ENCODE assay signal across 24 mouse cellular contexts in the genomic region with DNA sequence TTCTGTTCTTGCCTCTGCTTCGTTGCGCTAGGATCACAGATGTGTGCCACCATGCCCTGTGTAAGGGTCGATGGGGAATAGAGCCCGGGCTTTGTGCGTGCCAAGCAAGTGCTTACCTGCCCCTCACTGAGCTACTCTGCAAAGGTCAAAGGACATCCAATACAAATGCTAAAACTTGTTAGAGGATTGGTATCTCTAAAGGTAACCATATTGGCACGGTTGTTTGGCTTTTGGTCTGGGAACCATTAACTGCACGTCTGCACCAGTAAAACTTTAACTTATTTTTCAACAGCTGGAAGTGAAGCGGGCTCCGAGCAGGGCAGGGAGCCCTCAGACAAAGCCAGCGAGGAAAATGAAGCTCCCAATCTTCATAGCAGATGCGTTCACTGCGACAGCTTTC. TPM values are rescaled to one million over a fixed set of nuclear protein-coding genes. Genes with fewer than 3 reads are reported as not detected.
DNase-seq lines count a peak whose midpoint lies in the region; ATAC-seq and TF ChIP-seq lines count a peak whose summit lies in the region.
"Had no signal": no experiment of that assay in that cellular context is flagged by ENCODE, and none has a peak within 500 bp of the region (broad histone marks: within the 10 kb centered on the region; RNA-seq: fewer than 3 reads in every experiment).

No protein-coding gene starts in this region.

- peaks cover 35% of the 10 kb centered on the region for H3K4me1 ChIP-seq in E14TG2a.4 (replicated peaks; ENCODE audit: low read depth, low read length)
- 0 out of 2 replicates have a peak, but pooled peaks cover 3% of the 10 kb centered on the region for H3K4me1 ChIP-seq in intestine, embryonic 15.5 days (replicated peaks)
- 0 out of 2 replicates have a peak, but pooled peaks cover 8% of the 10 kb centered on the region for H3K4me1 ChIP-seq in kidney, embryonic 16.5 days (ENCODE audit: insufficient read depth, low read length)
- H3K4me1 ChIP-seq in liver, embryonic 16.5 days (ENCODE audit: control insufficient read depth, low read depth, low read length), result no peaks in the 10 kb centered on the region
- no peaks in the 10 kb centered on the region for H3K4me1 ChIP-seq in hindbrain, embryonic 11.5 days (replicated peaks; ENCODE audit: control insufficient read depth, insufficient read depth, low read length)
- H3K4me1 ChIP-seq in forebrain, embryonic 16.5 days (replicated peaks; ENCODE audit: control insufficient read depth, insufficient read depth, low read length), result peaks cover 3% of the 10 kb centered on the region; the same call in 1 of the 2 replicates
- H3K4me1 ChIP-seq in forebrain, embryonic 10.5 days, result peaks cover 27% of the 10 kb centered on the region
- H3K4me1 ChIP-seq: forebrain, embryonic 13.5 days; midbrain, embryonic 15.5 days had no signal

- H3K27me3 ChIP-seq in E14TG2a.4 (ENCODE audit: insufficient read depth, low read length), result peaks cover 26% of the 10 kb centered on the region
- H3K27me3 ChIP-seq in intestine, embryonic 15.5 days (replicated peaks), result no peaks in the 10 kb centered on the region
- no peaks in the 10 kb centered on the region for H3K27me3 ChIP-seq in kidney, embryonic 16.5 days (ENCODE audit: insufficient read depth, low read length)
- H3K27me3 ChIP-seq in liver, embryonic 16.5 days (ENCODE audit: control insufficient read depth, insufficient read depth, low read depth, low read length), result no peaks in the 10 kb centered on the region
- no peaks in the 10 kb centered on the region for H3K27me3 ChIP-seq in hindbrain, embryonic 11.5 days (ENCODE audit: control insufficient read depth, insufficient read depth, low read length)
- no peaks in the 10 kb centered on the region for H3K27me3 ChIP-seq in forebrain, embryonic 16.5 days (replicated peaks; ENCODE audit: control insufficient read depth, insufficient read depth, low read length)
- H3K27me3 ChIP-seq in forebrain, embryonic 10.5 days (ENCODE audit: poor library complexity, severe bottlenecking), result no peaks in the 10 kb centered on the region
- H3K27me3 ChIP-seq: forebrain, embryonic 13.5 days; heart, embryonic 15.5 days; midbrain, embryonic 15.5 days had no signal

- no peak overlapping the region for H3K4me2 ChIP-seq in intestine, embryonic 15.5 days (replicated peaks)
- H3K4me2 ChIP-seq in kidney, embryonic 16.5 days (replicated peaks; ENCODE audit: low read depth, low read length), result peak overlapping the region; percentile 20; the same call in 1 of the 2 replicates
- no peak overlapping the region for H3K4me2 ChIP-seq in liver, embryonic 16.5 days (ENCODE audit: low read depth, low read length)
- no peak overlapping the region for H3K4me2 ChIP-seq in hindbrain, embryonic 11.5 days (replicated peaks; ENCODE audit: low read depth, low read length)
- H3K4me2 ChIP-seq in forebrain, embryonic 16.5 days (ENCODE audit: low read length), result no peak overlapping the region
- H3K4me2 ChIP-seq: forebrain, embryonic 13.5 days; heart, embryonic 15.5 days; midbrain, embryonic 15.5 days had no signal

- no peak for DNase-seq in hindbrain, embryonic 11.5 days (ENCODE audit: low spot score)
- DNase-seq in forebrain, embryonic 10.5 days (ENCODE audit: extremely low spot score, low spot score), result no peak
- no peak for DNase-seq in gastrocnemius, postnatal 14 days
- DNase-seq: cerebellum, postnatal 25 days; gastrocnemius, adult 2 months; heart, adult 18-20 months; layer of hippocampus, adult 9-11 months; lung, postnatal 10 days; retina, postnatal 1 day; right cerebral cortex, postnatal 4 days; thymus, adult 18-20 months had no signal

- H3K27ac ChIP-seq in intestine, embryonic 15.5 days, result no peak overlapping the region
- H3K27ac ChIP-seq in kidney, embryonic 16.5 days (ENCODE audit: low read length), result peak overlapping the region; percentile 24
- H3K27ac ChIP-seq in liver, embryonic 16.5 days (ENCODE audit: low read length), result peak overlapping the region; percentile 81
- H3K27ac ChIP-seq in hindbrain, embryonic 11.5 days (ENCODE audit: low read depth, low read length), result no peak overlapping the region
- H3K27ac ChIP-seq in forebrain, embryonic 16.5 days (ENCODE audit: low read length), result no peak overlapping the region
- no peak overlapping the region for H3K27ac ChIP-seq in forebrain, embryonic 10.5 days
- H3K27ac ChIP-seq: forebrain, embryonic 13.5 days; heart, embryonic 15.5 days; hindbrain, embryonic 10.5 days; midbrain, embryonic 15.5 days had no signal

- H3K9ac ChIP-seq in intestine, embryonic 15.5 days, result no peak overlapping the region
- no peak overlapping the region for H3K9ac ChIP-seq in kidney, embryonic 16.5 days (replicated peaks; ENCODE audit: low read length)
- peak overlapping the region; percentile 51; the same call in 1 of the 2 replicates for H3K9ac ChIP-seq in liver, embryonic 16.5 days (ENCODE audit: low read depth, low read length)
- H3K9ac ChIP-seq in hindbrain, embryonic 11.5 days (ENCODE audit: low read depth, low read length), result no peak overlapping the region
- no peak overlapping the region for H3K9ac ChIP-seq in forebrain, embryonic 16.5 days (replicated peaks; ENCODE audit: low read depth, low read length)
- H3K9ac ChIP-seq: forebrain, embryonic 13.5 days; heart, embryonic 15.5 days; midbrain, embryonic 15.5 days had no signal

- H3K4me3 ChIP-seq in E14TG2a.4 (replicated peaks; ENCODE audit: low read length), result peak overlapping the region; percentile 68
- H3K4me3 ChIP-seq in intestine, embryonic 15.5 days (replicated peaks), result no peak overlapping the region
- H3K4me3 ChIP-seq in kidney, embryonic 16.5 days (ENCODE audit: low read length), result no peak overlapping the region
- H3K4me3 ChIP-seq in liver, embryonic 16.5 days (ENCODE audit: low read depth, low read length), result peak overlapping the region; percentile 43
- no peak overlapping the region for H3K4me3 ChIP-seq in hindbrain, embryonic 11.5 days (ENCODE audit: low read depth, low read length)
- H3K4me3 ChIP-seq in forebrain, embryonic 16.5 days (replicated peaks; ENCODE audit: low read length), result no peak overlapping the region
- H3K4me3 ChIP-seq in forebrain, embryonic 10.5 days, result no peak overlapping the region
- H3K4me3 ChIP-seq: forebrain, embryonic 13.5 days; heart, embryonic 15.5 days; hindbrain, embryonic 10.5 days; midbrain, embryonic 15.5 days had no signal

- no peaks in the 10 kb centered on the region for H3K36me3 ChIP-seq in E14TG2a.4 (ENCODE audit: insufficient read depth, low read length)
- H3K36me3 ChIP-seq in intestine, embryonic 15.5 days, result no peaks in the 10 kb centered on the region
- no peaks in the 10 kb centered on the region for H3K36me3 ChIP-seq in kidney, embryonic 16.5 days (ENCODE audit: insufficient read depth, low read length)
- no peaks in the 10 kb centered on the region for H3K36me3 ChIP-seq in liver, embryonic 16.5 days (ENCODE audit: control insufficient read depth, insufficient read depth)
- no peaks in the 10 kb centered on the region for H3K36me3 ChIP-seq in hindbrain, embryonic 11.5 days (ENCODE audit: control insufficient read depth, insufficient read depth, low read length)
- no peaks in the 10 kb centered on the region for H3K36me3 ChIP-seq in forebrain, embryonic 16.5 days (ENCODE audit: control insufficient read depth, insufficient read depth)
- H3K36me3 ChIP-seq in forebrain, embryonic 10.5 days (replicated peaks), result no peaks in the 10 kb centered on the region
- H3K36me3 ChIP-seq: G1E; heart, embryonic 15.5 days; hindbrain, embryonic 10.5 days; midbrain, embryonic 15.5 days had no signal

- H3K9me3 ChIP-seq in E14TG2a.4 (ENCODE audit: low read length), result no peaks in the 10 kb centered on the region
- H3K9me3 ChIP-seq in intestine, embryonic 15.5 days, result no peaks in the 10 kb centered on the region
- no peaks in the 10 kb centered on the region for H3K9me3 ChIP-seq in kidney, embryonic 16.5 days (ENCODE audit: low read length)
- H3K9me3 ChIP-seq in liver, embryonic 16.5 days (replicated peaks; ENCODE audit: control insufficient read depth, low read length), result no peaks in the 10 kb centered on the region
- no peaks in the 10 kb centered on the region for H3K9me3 ChIP-seq in hindbrain, embryonic 11.5 days (ENCODE audit: control insufficient read depth, low read length)
- no peaks in the 10 kb centered on the region for H3K9me3 ChIP-seq in forebrain, embryonic 16.5 days (ENCODE audit: control insufficient read depth, low read length)
- H3K9me3 ChIP-seq in forebrain, embryonic 10.5 days, result no peaks in the 10 kb centered on the region
- H3K9me3 ChIP-seq: forebrain, embryonic 13.5 days; G1E; heart, embryonic 15.5 days; hindbrain, embryonic 10.5 days; midbrain, embryonic 15.5 days had no signal

- TF ChIP-seq CTCF in E14TG2a.4 (conservative IDR thresholded peaks at IDR 0.05; ENCODE audit: low read length), result no peak

- intact Hi-C loops in gastrocnemius, postnatal 14 days (cut with DNase I; ENCODE audit: low total_unique reads), result loop anchor here (5.0 kb wide), 1 partner anchor 34 kb away; no protein-coding TSS in a partner anchor

- ATAC-seq in intestine, embryonic 15.5 days, result peak; percentile 28
- peak; percentile 9; the same call in 1 of the 2 replicates for ATAC-seq in kidney, embryonic 16.5 days (ENCODE audit: low FRiP score, low TSS enrichment)
- peak; percentile 68 for ATAC-seq in liver, embryonic 16.5 days (ENCODE audit: low read depth)
- no peak for ATAC-seq in hindbrain, embryonic 11.5 days (ENCODE audit: low FRiP score)
- ATAC-seq in forebrain, embryonic 16.5 days, result no peak
- ATAC-seq: forebrain, embryonic 13.5 days; inflammation-experienced regulatory T-cells, adult 6 months; midbrain, embryonic 15.5 days had no signal

- WGBS in intestine, embryonic 15.5 days, result 64% methylated on average over 12 of the region's 12 CpGs
- WGBS in kidney, embryonic 16.5 days, result 69% methylated on average over 12 of the region's 12 CpGs
- WGBS in liver, embryonic 16.5 days (ENCODE audit: insufficient replicate concordance), result 57% methylated on average over 12 of the region's 12 CpGs
- WGBS in hindbrain, embryonic 11.5 days, result 70% methylated on average over 12 of the region's 12 CpGs
- WGBS in forebrain, embryonic 16.5 days, result 80% methylated on average over 12 of the region's 12 CpGs
- 79% methylated on average over 12 of the region's 12 CpGs for WGBS in forebrain, embryonic 10.5 days

RNA-seq across cellular contexts. Expression of a gene that starts 1.3 kb away (rescaled TPM):
- 2.6 and 6.4 TPM in 2 replicates for polyA plus RNA-seq in intestine, embryonic 15.5 days (2015; fragmentation: Nextera tagmentation; extraction: Ambion mirVana)
- 9.6 and 10.6 TPM in 2 replicates for polyA plus RNA-seq in kidney, embryonic 16.5 days (2015; fragmentation: Nextera tagmentation; extraction: Ambion mirVana)
- polyA plus RNA-seq in liver, embryonic 16.5 days (2015; fragmentation: Nextera tagmentation; extraction: Ambion mirVana), result 36.6 and 48.3 TPM in 2 replicates
- 0.78 and 1.2 TPM in 2 replicates for polyA plus RNA-seq in hindbrain, embryonic 11.5 days (2014; fragmentation: Nextera tagmentation; extraction: Ambion mirVana)
- 0.62 and 0.99 TPM in 2 replicates for polyA plus RNA-seq in forebrain, embryonic 16.5 days (2015; fragmentation: Nextera tagmentation; extraction: Ambion mirVana)
- 1.5 and 1.8 TPM in 2 replicates for polyA plus RNA-seq in forebrain, embryonic 10.5 days (2016; fragmentation: Nextera tagmentation; extraction: Ambion mirVana)
- under 1 TPM; 0.45 to 0.47 TPM for total RNA-seq in gastrocnemius, postnatal 14 days (2021)
- polyA plus RNA-seq: G1E had no signal

RNA-seq across cellular contexts. Expression of a gene that starts 37.2 kb away (rescaled TPM):
- polyA plus RNA-seq in intestine, embryonic 15.5 days (2015; fragmentation: Nextera tagmentation; extraction: Ambion mirVana), result 5.7 and 6.8 TPM in 2 replicates
- polyA plus RNA-seq in kidney, embryonic 16.5 days (2015; fragmentation: Nextera tagmentation; extraction: Ambion mirVana), result 5.0 and 6.1 TPM in 2 replicates
- polyA plus RNA-seq in liver, embryonic 16.5 days (2015; fragmentation: Nextera tagmentation; extraction: Ambion mirVana), result 5.3 and 6.4 TPM in 2 replicates
- 1.3 and 1.5 TPM in 2 replicates for polyA plus RNA-seq in hindbrain, embryonic 11.5 days (2014; fragmentation: Nextera tagmentation; extraction: Ambion mirVana)
- polyA plus RNA-seq in forebrain, embryonic 16.5 days (2015; fragmentation: Nextera tagmentation; extraction: Ambion mirVana), result 1.3 and 1.7 TPM in 2 replicates
- 0.76 and 0.93 TPM in 2 replicates for polyA plus RNA-seq in forebrain, embryonic 10.5 days (2016; fragmentation: Nextera tagmentation; extraction: Ambion mirVana)
- 1 to 10 TPM; 1.8 to 2.0 TPM for total RNA-seq in gastrocnemius, postnatal 14 days (2021)
- total RNA-seq: G1E; megakaryocyte, adult 5-6 weeks had no signal
- polyA plus RNA-seq: G1E had no signal

RNA-seq across cellular contexts. Expression of a gene that starts 37.2 kb away (rescaled TPM):
- 73.6 and 75.4 TPM in 2 replicates for polyA plus RNA-seq in intestine, embryonic 15.5 days (2015; fragmentation: Nextera tagmentation; extraction: Ambion mirVana)
- 116 and 138 TPM in 2 replicates for polyA plus RNA-seq in kidney, embryonic 16.5 days (2015; fragmentation: Nextera tagmentation; extraction: Ambion mirVana)
- 22.2 and 24.3 TPM in 2 replicates for polyA plus RNA-seq in liver, embryonic 16.5 days (2015; fragmentation: Nextera tagmentation; extraction: Ambion mirVana)
- polyA plus RNA-seq in hindbrain, embryonic 11.5 days (2014; fragmentation: Nextera tagmentation; extraction: Ambion mirVana), result 163 and 166 TPM in 2 replicates
- polyA plus RNA-seq in forebrain, embryonic 16.5 days (2015; fragmentation: Nextera tagmentation; extraction: Ambion mirVana), result 196 and 205 TPM in 2 replicates
- polyA plus RNA-seq in forebrain, embryonic 10.5 days (2016; fragmentation: Nextera tagmentation; extraction: Ambion mirVana), result 218 and 221 TPM in 2 replicates
- 10 to 100 TPM; 12.6 to 14.4 TPM for total RNA-seq in gastrocnemius, postnatal 14 days (2021)

RNA-seq across cellular contexts. Expression of a gene that starts 38.2 kb away (rescaled TPM):
- 0.16 TPM in 1 of 2 replicates, not detected in the other for polyA plus RNA-seq in intestine, embryonic 15.5 days (2015; fragmentation: Nextera tagmentation; extraction: Ambion mirVana)
- polyA plus RNA-seq in kidney, embryonic 16.5 days (2015; fragmentation: Nextera tagmentation; extraction: Ambion mirVana), result not detected in 2 replicates
- polyA plus RNA-seq in liver, embryonic 16.5 days (2015; fragmentation: Nextera tagmentation; extraction: Ambion mirVana), result not detected in 2 replicates
- 0.34 and 0.43 TPM in 2 replicates for polyA plus RNA-seq in hindbrain, embryonic 11.5 days (2014; fragmentation: Nextera tagmentation; extraction: Ambion mirVana)
- polyA plus RNA-seq in forebrain, embryonic 16.5 days (2015; fragmentation: Nextera tagmentation; extraction: Ambion mirVana), result 0.94 and 0.98 TPM in 2 replicates
- 0.55 and 0.73 TPM in 2 replicates for polyA plus RNA-seq in forebrain, embryonic 10.5 days (2016; fragmentation: Nextera tagmentation; extraction: Ambion mirVana)
- 1 to 10 TPM in 1 of 2 experiments, under 1 TPM in 1; 0.41 to 1.1 TPM for total RNA-seq in gastrocnemius, postnatal 14 days (2021)
- total RNA-seq: G1E; gastrocnemius, adult 2 months; heart, adult 18-20 months; megakaryocyte, adult 5-6 weeks had no signal
- polyA plus RNA-seq: C2C12; G1E; heart, embryonic 15.5 days; inflammation-experienced regulatory T-cells, adult 6 months had no signal

Comparison
In these comparisons a context has a peak if more than half of its experiments do, and no peak if none do; other contexts are left out.
1. H3K4me3 ChIP-seq: peak in E14TG2a.4 (single experiment) and liver, embryonic 16.5 days (single experiment); none in intestine, embryonic 15.5 days (single experiment), kidney, embryonic 16.5 days (single experiment), hindbrain, embryonic 11.5 days (single experiment), forebrain, embryonic 16.5 days (single experiment) and forebrain, embryonic 10.5 days (single experiment).
2. ATAC-seq: peak in intestine, embryonic 15.5 days (single experiment), kidney, embryonic 16.5 days (single experiment) and liver, embryonic 16.5 days (single experiment); none in hindbrain, embryonic 11.5 days (single experiment) and forebrain, embryonic 16.5 days (single experiment).
3. H3K27ac ChIP-seq: peak in kidney, embryonic 16.5 days (single experiment) and liver, embryonic 16.5 days (single experiment); none in intestine, embryonic 15.5 days (single experiment), hindbrain, embryonic 11.5 days (single experiment), forebrain, embryonic 16.5 days (single experiment) and forebrain, embryonic 10.5 days (single experiment).